Mouse (Mus musculus) hindbrain, embryonic 11.5 days (tissue): Measurements from ENCODE around the gene St5. TPM values are rescaled to one million over a fixed set of nuclear protein-coding genes. Genes with fewer than 3 reads are reported as not detected.
A peak's percentile ranks its signal among the peaks of the same experiment; 100 is the strongest.

Source experiments
- ATAC-seq: fragments of 200-750 bp; cut with Nextera tagmentation; 2 replicates; pipeline ENCODE4 v1.8.0; 2017; ENCODE audit warnings: mild to moderate bottlenecking, moderate TSS enrichment, moderate library complexity; ENCODE audit not compliant: low FRiP score
- DNase-seq: peaks from one replicate; pipeline ENCODE4 v3.0.0-alpha.2; 2015; ENCODE audit warnings: low spot score
- H3K27ac ChIP-seq: fragments of 300-500 bp; sonication (generic); 2 replicates; pipeline ENCODE4 v1.5.1; 2014; ENCODE audit warnings: mild to moderate bottlenecking, low read depth, low read length
- H3K27me3 ChIP-seq: fragments of 300-500 bp; sonication (generic); 2 replicates; pipeline ENCODE4 v1.6.1; 2014; ENCODE audit warnings: mild to moderate bottlenecking, low read length, moderate library complexity, mixed read lengths; ENCODE audit not compliant: control insufficient read depth, insufficient read depth
- H3K36me3 ChIP-seq: fragments of 300-500 bp; sonication (generic); 2 replicates; pipeline ENCODE4 v1.6.1; 2014; ENCODE audit warnings: mild to moderate bottlenecking, low read length, moderate library complexity, mixed read lengths; ENCODE audit not compliant: control insufficient read depth, insufficient read depth
- H3K4me1 ChIP-seq: fragments of 300-500 bp; sonication (generic); replicated peaks from 2 replicates; pipeline ENCODE4 v1.6.1; 2014; ENCODE audit warnings: low read length, mixed read lengths; ENCODE audit not compliant: control insufficient read depth, insufficient read depth
- H3K4me2 ChIP-seq: fragments of 300-500 bp; sonication (generic); replicated peaks from 2 replicates; pipeline ENCODE4 v1.6.1; 2014; ENCODE audit warnings: mild to moderate bottlenecking, low read depth, low read length
- H3K4me3 ChIP-seq: fragments of 300-500 bp; sonication (generic); 2 replicates; pipeline ENCODE4 v1.5.1; 2014; ENCODE audit warnings: low read depth, low read length
- H3K9ac ChIP-seq: fragments of 300-500 bp; sonication (generic); 2 replicates; pipeline ENCODE4 v1.6.1; 2014; ENCODE audit warnings: low read depth, low read length
- H3K9me3 ChIP-seq: fragments of 300-500 bp; sonication (generic); 2 replicates; pipeline ENCODE4 v1.6.1; 2016; ENCODE audit warnings: low read length; ENCODE audit not compliant: control insufficient read depth
- WGBS: fragments of 180-500 bp; shearing (Covaris S2); extraction: QIAGEN DNeasy Blood & Tissue Kit; methylation state at CpG from one replicate; pipeline ENCODE4 v1.1.7; 2014; 5-methylcytosine and 5-hydroxymethylcytosine counted together
- polyA plus RNA-seq: library from polyadenylated mRNA; unstranded; fragments of >200 nt; fragmentation: Nextera tagmentation; extraction: Ambion mirVana; gene quantifications from 2 replicates; pipeline ENCODE4 v1.2.1, GENCODE M21; 2014

The St5 gene
- polyA plus RNA-seq, 1 experiment from 2014 or later = 32.5 TPM

DNA sequence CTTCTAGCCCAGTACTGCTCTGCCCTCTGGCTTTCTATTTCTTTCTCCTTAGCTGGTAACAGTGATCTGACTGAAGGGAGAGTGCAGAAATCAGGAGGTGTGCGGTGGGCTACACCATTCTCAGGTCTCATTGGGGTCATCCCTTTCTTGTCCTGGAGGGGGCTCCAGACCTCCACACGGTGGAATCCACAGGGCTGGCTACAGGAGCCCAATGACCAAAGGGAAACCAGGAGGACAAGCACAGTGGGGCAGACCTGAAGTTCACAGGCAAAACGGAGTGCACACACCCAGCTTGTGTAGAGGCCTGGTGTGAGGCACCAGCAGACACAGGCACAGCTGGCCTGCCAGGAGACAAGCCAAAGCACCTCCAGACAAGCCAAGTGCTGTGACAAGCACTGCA is 175.0 kb downstream of the St5 start:
- H3K4me3 ChIP-seq = no peak overlapping the region
- WGBS = 21% methylated on average over 3 of the region's 3 CpGs
- H3K9ac ChIP-seq = no peak overlapping the region
- no peak overlapping the region for H3K27ac ChIP-seq
- peak; percentile 68; the same call in 1 of the 2 replicates for ATAC-seq
- no peaks in the 10 kb centered on the region for H3K4me1 ChIP-seq
- peak; percentile 74 for DNase-seq
- no peak overlapping the region for H3K4me2 ChIP-seq
- H3K27me3 ChIP-seq = no peaks in the 10 kb centered on the region
- 0 out of 2 replicates have a peak, but pooled peaks cover 7% of the 10 kb centered on the region for H3K36me3 ChIP-seq
- H3K9me3 ChIP-seq = no peaks in the 10 kb centered on the region

DNA sequence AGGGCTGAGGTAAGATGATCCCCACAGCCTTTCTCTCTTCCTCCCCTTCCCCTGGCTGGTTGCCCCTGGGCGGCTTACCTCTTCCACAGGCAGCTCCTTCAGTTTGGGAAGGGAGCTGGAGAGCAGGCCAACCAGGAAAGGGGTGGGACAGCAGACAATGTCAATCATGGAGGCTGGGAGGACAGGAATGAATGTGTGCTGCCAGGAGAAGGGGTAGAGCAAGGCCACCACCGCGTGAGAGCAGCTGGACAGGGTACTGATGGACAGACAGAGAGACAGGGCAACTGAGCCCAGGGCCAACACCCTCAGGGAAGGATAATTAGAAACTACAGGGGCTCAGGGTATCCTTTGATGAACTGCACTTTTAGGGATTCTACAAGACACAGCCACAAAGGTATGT is 175.9 kb downstream of the St5 start:
- Histone ChIP-seq H3K4me2 (no peak overlapping the region), H3K4me3 (no peak overlapping the region), H3K9me3 (no peaks in the 10 kb centered on the region), H3K27ac (no peak overlapping the region), H3K36me3 (peaks cover 14% of the 10 kb centered on the region; the same call in 1 of the 2 replicates), H3K4me1 (no peaks in the 10 kb centered on the region), H3K9ac (no peak overlapping the region), H3K27me3 (no peaks in the 10 kb centered on the region)
- DNase-seq = no peak
- no peak for ATAC-seq
- 71% methylated on average over 3 of the region's 3 CpGs for WGBS

DNA sequence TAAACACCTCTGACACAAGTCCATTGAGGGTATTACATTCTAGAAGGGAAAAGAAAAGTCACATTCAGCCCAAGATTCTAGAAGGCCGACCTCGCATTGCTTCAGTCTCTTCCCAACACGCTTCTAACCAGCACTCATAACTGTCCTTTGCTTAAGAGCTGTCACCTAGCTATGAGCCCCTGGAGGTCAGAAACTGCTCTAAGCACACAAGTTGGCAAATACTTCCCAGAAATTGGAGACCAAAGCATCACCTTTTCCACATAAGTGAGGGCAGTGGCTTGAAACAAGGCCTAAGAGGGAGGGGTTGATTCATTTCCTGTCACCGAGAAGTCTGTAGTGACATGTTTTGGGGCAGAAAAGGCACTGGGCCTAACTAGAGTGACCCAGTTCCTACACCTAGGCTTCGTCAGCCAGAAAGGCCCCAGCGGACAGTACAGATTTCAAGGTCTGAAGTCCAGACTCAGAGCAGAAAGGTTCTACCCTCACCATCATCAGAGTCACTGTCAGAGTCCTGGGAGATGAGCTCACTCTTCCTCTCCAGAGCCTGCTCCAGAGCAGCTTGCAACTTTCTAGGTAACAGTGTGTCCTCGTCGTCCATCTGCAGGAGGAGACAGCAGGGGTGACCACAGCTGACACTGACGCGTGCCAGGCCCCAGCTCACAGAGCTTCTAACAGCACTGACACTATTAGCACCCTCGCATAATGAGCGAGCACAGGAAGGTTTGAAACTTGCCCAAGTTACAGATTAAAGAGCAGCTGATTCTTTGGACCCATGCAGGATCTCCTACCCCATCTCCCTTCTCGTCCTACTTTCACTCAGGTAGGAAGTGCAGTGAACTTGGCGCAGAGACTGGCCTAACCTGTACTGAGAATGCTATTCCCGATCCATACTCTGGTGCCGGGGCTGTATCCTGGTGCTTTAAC is 177.4 kb downstream of the St5 start:
- DNase-seq (no peak), ATAC-seq (no peak)
- Histone ChIP-seq H3K4me1 (no peaks in the 10 kb centered on the region), H3K4me2 (no peak overlapping the region), H3K9me3 (no peaks in the 10 kb centered on the region), H3K27ac (no peak overlapping the region), H3K9ac (no peak overlapping the region), H3K4me3 (no peak overlapping the region), H3K36me3 (peaks cover 14% of the 10 kb centered on the region; the same call in 1 of the 2 replicates), H3K27me3 (no peaks in the 10 kb centered on the region)
- WGBS = 79% methylated on average over 16 of the region's 16 CpGs

DNA sequence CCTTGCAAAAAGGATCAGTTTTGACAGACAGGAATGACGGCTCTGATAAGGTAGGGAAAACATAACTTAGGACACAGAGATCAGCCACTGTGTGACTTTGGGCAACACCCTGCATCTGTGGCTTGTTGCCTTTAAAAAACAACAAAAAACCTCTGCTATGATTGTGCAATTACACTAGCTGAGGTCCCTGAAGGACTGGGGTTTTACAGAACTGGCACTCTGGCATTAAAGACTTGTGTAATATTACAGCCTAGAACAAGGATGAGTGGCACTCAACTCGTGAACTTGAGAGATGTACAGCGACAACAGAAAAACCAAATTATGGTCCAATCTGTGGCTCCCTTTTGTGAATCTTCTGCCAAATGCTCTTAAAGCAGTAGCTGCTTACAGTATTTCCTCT is 178.6 kb downstream of the St5 start:
- H3K9me3 ChIP-seq = no peaks in the 10 kb centered on the region
- H3K4me2 ChIP-seq = no peak overlapping the region
- 85% methylated on average over 3 of the region's 3 CpGs for WGBS
- H3K36me3 ChIP-seq = peaks cover 14% of the 10 kb centered on the region; the same call in 1 of the 2 replicates
- no peak for DNase-seq
- 0 out of 2 replicates have a peak, but pooled peaks cover 3% of the 10 kb centered on the region for H3K4me1 ChIP-seq
- no peak overlapping the region for H3K27ac ChIP-seq
- H3K9ac ChIP-seq = no peak overlapping the region
- ATAC-seq = no peak
- H3K27me3 ChIP-seq = no peaks in the 10 kb centered on the region
- no peak overlapping the region for H3K4me3 ChIP-seq

- H3K9ac ChIP-seq = 0 out of 2 replicates have a peak overlapping the region, but pooled peaks have one; percentile 16
- H3K36me3 ChIP-seq = peaks cover 14% of the 10 kb centered on the region; the same call in 1 of the 2 replicates
- 0 out of 2 replicates have a peak, but pooled peaks cover 3% of the 10 kb centered on the region for H3K4me1 ChIP-seq
- 0 out of 2 replicates have a peak overlapping the region, but pooled peaks have one; percentile 1 for H3K27ac ChIP-seq
- H3K27me3 ChIP-seq = no peaks in the 10 kb centered on the region
- H3K4me2 ChIP-seq = no peak overlapping the region
- H3K4me3 ChIP-seq = no peak overlapping the region
- ATAC-seq (no peak), DNase-seq (no peak)
- no peaks in the 10 kb centered on the region for H3K9me3 ChIP-seq
Measured at GRCm38 (mm10) chr7:109524442-109524744, 179.0 kb downstream of the St5 start.

GRCm38 (mm10) chr7:109523741-109524441 is 179.5 kb downstream of the St5 start:
- ATAC-seq = no peak
- Histone ChIP-seq H3K36me3 (peaks cover 14% of the 10 kb centered on the region; the same call in 1 of the 2 replicates), H3K27ac (0 out of 2 replicates have a peak overlapping the region, but pooled peaks have one; percentile 1), H3K9me3 (no peaks in the 10 kb centered on the region), H3K4me2 (no peak overlapping the region), H3K4me1 (0 out of 2 replicates have a peak, but pooled peaks cover 3% of the 10 kb centered on the region), H3K9ac (0 out of 2 replicates have a peak overlapping the region, but pooled peaks have one; percentile 16), H3K4me3 (no peak overlapping the region), H3K27me3 (no peaks in the 10 kb centered on the region)
- 76% methylated on average over 6 of the region's 6 CpGs for WGBS
- no peak for DNase-seq

DNA sequence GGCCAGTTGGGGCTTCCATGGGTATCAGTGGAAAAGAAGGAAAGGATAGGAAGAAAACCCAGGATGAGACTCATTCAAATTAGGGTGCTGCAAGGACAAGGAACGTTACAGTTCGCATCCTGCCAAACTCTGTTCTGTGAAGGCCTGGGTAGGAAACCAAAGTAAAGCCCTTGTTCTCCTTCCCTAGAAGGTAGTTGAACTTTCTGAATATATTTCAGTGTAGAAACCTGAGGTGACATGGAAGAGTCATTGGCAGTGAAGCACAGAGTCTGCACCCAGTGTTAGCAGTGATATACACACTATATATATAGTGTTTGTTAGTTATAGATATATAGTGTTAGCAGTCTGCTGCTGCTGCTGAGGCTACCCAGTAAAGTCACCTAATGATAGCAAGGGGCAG is 180.1 kb downstream of the St5 start:
- 70% methylated on average over 2 of the region's 2 CpGs for WGBS
- no peak overlapping the region for H3K27ac ChIP-seq

DNA sequence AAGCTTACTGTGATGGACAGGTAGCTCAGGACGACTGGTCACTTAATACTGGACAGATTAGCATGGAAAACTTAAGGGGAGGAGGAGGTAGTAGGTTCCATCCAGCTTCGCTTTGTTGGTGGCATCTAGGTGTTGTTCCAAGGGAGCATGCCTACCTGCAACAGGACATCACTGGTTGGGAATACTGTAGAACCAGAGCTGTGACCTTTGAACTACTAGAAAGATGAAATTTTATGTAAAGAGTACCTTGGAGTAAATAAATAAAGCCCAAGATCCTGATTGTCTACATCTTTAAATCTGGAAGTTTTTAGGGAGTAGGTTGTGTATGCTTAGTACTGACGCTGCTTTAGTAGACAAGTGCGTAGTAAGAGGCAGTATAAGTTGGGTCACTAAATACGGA is 181.3 kb downstream of the St5 start:
- 85% methylated on average over 5 of the region's 5 CpGs for WGBS
- H3K36me3 ChIP-seq = peaks cover 14% of the 10 kb centered on the region; the same call in 1 of the 2 replicates
- H3K27ac ChIP-seq = no peak overlapping the region

More for the DNA sequence above, 180.1 kb downstream of the St5 start:
- Histone ChIP-seq H3K9me3 (no peaks in the 10 kb centered on the region), H3K4me2 (no peak overlapping the region), H3K4me3 (no peak overlapping the region), H3K36me3 (peaks cover 14% of the 10 kb centered on the region; the same call in 1 of the 2 replicates), H3K4me1 (0 out of 2 replicates have a peak, but pooled peaks cover 3% of the 10 kb centered on the region), H3K9ac (no peak overlapping the region), H3K27me3 (no peaks in the 10 kb centered on the region)
- ATAC-seq = no peak
- DNase-seq = no peak

More for the DNA sequence above, 181.3 kb downstream of the St5 start:
- H3K4me1 ChIP-seq = 0 out of 2 replicates have a peak, but pooled peaks cover 3% of the 10 kb centered on the region
- no peak overlapping the region for H3K4me2 ChIP-seq
- H3K9me3 ChIP-seq = no peaks in the 10 kb centered on the region
- DNase-seq (no peak), ATAC-seq (no peak)
- H3K9ac ChIP-seq = no peak overlapping the region; the same call in 1 of the 2 replicates
- no peak overlapping the region for H3K4me3 ChIP-seq
- H3K27me3 ChIP-seq = no peaks in the 10 kb centered on the region
